Mouse (Mus musculus): Measurements from ENCODE around the gene Ache. TPM values are rescaled to one million over a fixed set of nuclear protein-coding genes. Genes with fewer than 3 reads are reported as not detected.

The Ache gene
- polyA plus RNA-seq, 1 experiment from 2014 or later = 4.5 TPM

GRCm38 (mm10) chr5:137303609-137304008 lies 16.3 kb downstream of the Ache start:
- peaks cover 79% of the 10 kb centered on the region for H3K36me3 ChIP-seq (replicated peaks)
- peaks cover 38% of the 10 kb centered on the region for H3K4me1 ChIP-seq
- no peak for DNase-seq (ENCODE audit: low spot score)

GRCm38 (mm10) chr5:137304165-137304564 lies 16.8 kb downstream of the Ache start:
- H3K4me3 ChIP-seq = peak overlapping the region; percentile 19; the same call in 1 of the 2 replicates
- peaks cover 38% of the 10 kb centered on the region for H3K4me1 ChIP-seq
- no peaks in the 10 kb centered on the region for H3K27me3 ChIP-seq (replicated peaks; ENCODE audit: low read depth, poor library complexity, severe bottlenecking)
- WGBS = 93% methylated on average over 3 of the region's 3 CpGs
- no peak for DNase-seq (ENCODE audit: low spot score)
- peaks cover 79% of the 10 kb centered on the region for H3K36me3 ChIP-seq (replicated peaks)
- no peak overlapping the region for H3K27ac ChIP-seq (replicated peaks)
- 0 out of 2 replicates have a peak, but pooled peaks cover 5% of the 10 kb centered on the region for H3K9me3 ChIP-seq

More at GRCm38 (mm10) chr5:137303609-137304008, 16.3 kb downstream of the Ache start:
- H3K27ac ChIP-seq (replicated peaks) = no peak overlapping the region
- no peak overlapping the region for H3K4me3 ChIP-seq
- WGBS = 90% methylated on average over 4 of the region's 4 CpGs
- 0 out of 2 replicates have a peak, but pooled peaks cover 2% of the 10 kb centered on the region for H3K9me3 ChIP-seq
- no peaks in the 10 kb centered on the region for H3K27me3 ChIP-seq (replicated peaks; ENCODE audit: low read depth, poor library complexity, severe bottlenecking)

GRCm38 (mm10) chr5:137304816-137305215 lies 17.5 kb downstream of the Ache start:
- whole genome bisulfite sequencing = 72% methylated on average over 4 of the region's 4 CpGs
- Histone ChIP-seq H3K4me3 (peak overlapping the region; percentile 92), H3K36me3 (replicated peaks) (peaks cover 79% of the 10 kb centered on the region), H3K27me3 (replicated peaks; ENCODE audit: low read depth, poor library complexity, severe bottlenecking) (no peaks in the 10 kb centered on the region), H3K9me3 (0 out of 2 replicates have a peak, but pooled peaks cover 5% of the 10 kb centered on the region), H3K27ac (replicated peaks) (no peak overlapping the region), H3K4me1 (peaks cover 38% of the 10 kb centered on the region)
- DNase-seq (ENCODE audit: low spot score) = no peak

GRCm38 (mm10) chr5:137305822-137306221 lies 18.5 kb downstream of the Ache start:
- peaks cover 38% of the 10 kb centered on the region for H3K4me1 ChIP-seq
- no peak overlapping the region for H3K27ac ChIP-seq (replicated peaks)
- H3K36me3 ChIP-seq (replicated peaks) = peaks cover 79% of the 10 kb centered on the region
- H3K4me3 ChIP-seq = peak overlapping the region; percentile 92
- 84% methylated on average over 3 of the region's 3 CpGs for WGBS
- no peaks in the 10 kb centered on the region for H3K27me3 ChIP-seq (replicated peaks; ENCODE audit: low read depth, poor library complexity, severe bottlenecking)
- 0 out of 2 replicates have a peak, but pooled peaks cover 5% of the 10 kb centered on the region for H3K9me3 ChIP-seq
- no peak for DNase-seq (ENCODE audit: low spot score)

- DNase-seq (ENCODE audit: low spot score) = no peak
- peaks cover 79% of the 10 kb centered on the region for H3K36me3 ChIP-seq (replicated peaks)
- H3K27me3 ChIP-seq (replicated peaks; ENCODE audit: low read depth, poor library complexity, severe bottlenecking) = no peaks in the 10 kb centered on the region
- H3K4me3 ChIP-seq = peak overlapping the region; percentile 92
- peaks cover 39% of the 10 kb centered on the region for H3K4me1 ChIP-seq
- 18% methylated on average over 12 of the region's 12 CpGs for WGBS
- H3K9me3 ChIP-seq = 0 out of 2 replicates have a peak, but pooled peaks cover 5% of the 10 kb centered on the region
- peak overlapping the region; percentile 95 for H3K27ac ChIP-seq (replicated peaks)
These were observed 19.2 kb downstream of the Ache start for GRCm38 (mm10) chr5:137306439-137307005.

GRCm38 (mm10) chr5:137307071-137307912 lies 20.0 kb downstream of the Ache start, which contains the start of gene Srrt:
TSS of gene Srrt (minus strand) at chr5:137307674.
- Histone ChIP-seq H3K27me3 (replicated peaks; ENCODE audit: low read depth, poor library complexity, severe bottlenecking) (no peaks in the 10 kb centered on the region), H3K9me3 (0 out of 2 replicates have a peak, but pooled peaks cover 5% of the 10 kb centered on the region), H3K36me3 (replicated peaks) (peaks cover 79% of the 10 kb centered on the region), H3K4me3 (peak within 1 kb of the TSS; percentile 92), H3K27ac (replicated peaks) (peak within 1 kb of the TSS; percentile 95), H3K4me1 (peaks cover 47% of the 10 kb centered on the region)
- WGBS = under 1% methylated on average over 72 of the region's 72 CpGs
- peak; percentile 94 for DNase-seq (ENCODE audit: low spot score)

GRCm38 (mm10) chr5:137308356-137308755 lies 21.0 kb downstream of the Ache start:
- H3K4me1 ChIP-seq = peaks cover 57% of the 10 kb centered on the region
- DNase-seq (ENCODE audit: low spot score) = no peak
- H3K9me3 ChIP-seq = 0 out of 2 replicates have a peak, but pooled peaks cover 5% of the 10 kb centered on the region
- H3K36me3 ChIP-seq (replicated peaks) = peaks cover 73% of the 10 kb centered on the region
- no peaks in the 10 kb centered on the region for H3K27me3 ChIP-seq (replicated peaks; ENCODE audit: low read depth, poor library complexity, severe bottlenecking)
- H3K27ac ChIP-seq (replicated peaks) = peak overlapping the region; percentile 95
- WGBS = 94% methylated on average over 4 of the region's 4 CpGs
- peak overlapping the region; percentile 92 for H3K4me3 ChIP-seq

GRCm38 (mm10) chr5:137313466-137314192 lies 26.3 kb downstream of the Ache start:
- DNase-seq (ENCODE audit: low spot score) = no peak
- H3K4me1 ChIP-seq = peaks cover 44% of the 10 kb centered on the region
- H3K27ac ChIP-seq (replicated peaks) = peak overlapping the region; percentile 95
- H3K36me3 ChIP-seq (replicated peaks) = peaks cover 49% of the 10 kb centered on the region
- 3% methylated on average over 22 of the region's 22 CpGs for WGBS
- 0 out of 2 replicates have a peak, but pooled peaks cover 2% of the 10 kb centered on the region for H3K9me3 ChIP-seq
- H3K4me3 ChIP-seq = peak overlapping the region; percentile 83
- H3K27me3 ChIP-seq (replicated peaks; ENCODE audit: low read depth, poor library complexity, severe bottlenecking) = no peaks in the 10 kb centered on the region

- Histone ChIP-seq H3K4me3 (peak within 1 kb of the TSS; percentile 83), H3K27ac (replicated peaks) (peak within 1 kb of the TSS; percentile 95)
These were observed 27.1 kb downstream of the Ache start, which contains the start of gene Trip6 for GRCm38 (mm10) chr5:137314193-137315083. TSS of gene Trip6 (minus strand) at chr5:137314404.

GRCm38 (mm10) chr5:137315084-137315903 lies 28.0 kb downstream of the Ache start:
- 40% methylated on average over 30 of the region's 30 CpGs for WGBS
- H3K9me3 ChIP-seq = no peaks in the 10 kb centered on the region
- H3K27ac ChIP-seq (replicated peaks) = peak overlapping the region; percentile 95
- peak overlapping the region; percentile 83 for H3K4me3 ChIP-seq
- H3K36me3 ChIP-seq (replicated peaks) = peaks cover 48% of the 10 kb centered on the region
- H3K27me3 ChIP-seq (replicated peaks; ENCODE audit: low read depth, poor library complexity, severe bottlenecking) = no peaks in the 10 kb centered on the region
- peak; percentile 66 for DNase-seq (ENCODE audit: low spot score)
- peaks cover 44% of the 10 kb centered on the region for H3K4me1 ChIP-seq

More at GRCm38 (mm10) chr5:137314193-137315083, 27.1 kb downstream of the Ache start, which contains the start of gene Trip6:
- peak; percentile 96 for DNase-seq (ENCODE audit: low spot score)
- no peaks in the 10 kb centered on the region for H3K9me3 ChIP-seq
- H3K36me3 ChIP-seq (replicated peaks) = peaks cover 48% of the 10 kb centered on the region
- peaks cover 44% of the 10 kb centered on the region for H3K4me1 ChIP-seq
- WGBS = 12% methylated on average over 30 of the region's 30 CpGs
- no peaks in the 10 kb centered on the region for H3K27me3 ChIP-seq (replicated peaks; ENCODE audit: low read depth, poor library complexity, severe bottlenecking)

- Histone ChIP-seq H3K36me3 (replicated peaks) (peaks cover 48% of the 10 kb centered on the region), H3K27me3 (replicated peaks; ENCODE audit: low read depth, poor library complexity, severe bottlenecking) (no peaks in the 10 kb centered on the region), H3K9me3 (no peaks in the 10 kb centered on the region), H3K4me3 (no peak overlapping the region), H3K4me1 (peaks cover 34% of the 10 kb centered on the region), H3K27ac (replicated peaks) (no peak overlapping the region)
- WGBS = 92% methylated on average over 8 of the region's 8 CpGs
- DNase-seq (ENCODE audit: low spot score) = no peak
These were observed 30.0 kb downstream of the Ache start for GRCm38 (mm10) chr5:137317361-137317760.

All from embryonic facial prominence, embryonic 10.5 days (tissue).